Comparison of ENCODE assay signal across 8 mouse cellular contexts in genomic region chr1:192851640-192852039, GRCm38 (mm10). TPM values are rescaled to one million over a fixed set of nuclear protein-coding genes. Genes with fewer than 3 reads are reported as not detected.
DNase-seq lines count a peak whose midpoint lies in the region; ATAC-seq and TF ChIP-seq lines count a peak whose summit lies in the region.

No protein-coding gene starts in this region.

- H3K4me1 ChIP-seq in embryonic facial prominence, embryonic 11.5 days (ENCODE audit: control insufficient read depth, insufficient read depth, low read length), result peaks cover 12% of the 10 kb centered on the region; the same call in 1 of the 2 replicates
- H3K4me1 ChIP-seq in heart, adult 2 months (ENCODE audit: control insufficient read depth, insufficient read depth, low read length), result peaks cover 7% of the 10 kb centered on the region

- TF ChIP-seq EP300 in heart, adult 2 months (IDR thresholded peaks at IDR 0.05; ENCODE audit: insufficient read depth, low read depth, low read length), result peak; percentile 73; the same call in 1 of the 2 replicates

- peaks cover 3% of the 10 kb centered on the region; the same call in 1 of the 2 replicates for H3K36me3 ChIP-seq in embryonic facial prominence, embryonic 11.5 days (replicated peaks; ENCODE audit: control insufficient read depth, insufficient read depth, low read depth, low read length)
- H3K36me3 ChIP-seq in heart, adult 2 months (ENCODE audit: control insufficient read depth, insufficient read depth, low read length), result no peaks in the 10 kb centered on the region

- H3K4me2 ChIP-seq in embryonic facial prominence, embryonic 11.5 days (ENCODE audit: low read depth, low read length), result peak overlapping the region; percentile 40

- intact Hi-C loops in heart, adult 2 months (cut with DNase I), result no loop called here

- H3K9me3 ChIP-seq in embryonic facial prominence, embryonic 11.5 days (replicated peaks; ENCODE audit: control insufficient read depth, low read length), result no peaks in the 10 kb centered on the region

- no peak for ATAC-seq in embryonic facial prominence, embryonic 11.5 days (replicated peaks; ENCODE audit: insufficient number of reproducible peaks, low FRiP score, low TSS enrichment, low read depth)
- no peak for ATAC-seq in megakaryocyte, adult 5-6 weeks (ENCODE audit: poor library complexity, severe bottlenecking)

- peak overlapping the region; percentile 66 for H3K27ac ChIP-seq in embryonic facial prominence, embryonic 11.5 days (replicated peaks; ENCODE audit: low read depth, low read length)
- peak overlapping the region; percentile 47; the same call in 1 of the 2 replicates for H3K27ac ChIP-seq in heart, adult 2 months

- 6% methylated on average over 6 of the region's 6 CpGs for WGBS in embryonic facial prominence, embryonic 11.5 days
- WGBS in heart, adult 2 months, result 7% methylated on average over 6 of the region's 6 CpGs

- H3K79me2 ChIP-seq in heart, adult 2 months (replicated peaks; ENCODE audit: control insufficient read depth, insufficient read depth, low read length), result no peaks in the 10 kb centered on the region

- DNase-seq in 3T3-L1 (ENCODE audit: low read depth, low spot score), result peak; percentile 91
- peak; percentile 73 for DNase-seq in embryonic facial prominence, embryonic 11.5 days (ENCODE audit: low spot score)
- peak; percentile 57 to 84 for DNase-seq in heart, adult 2 months
- peak; percentile 36 for DNase-seq in kidney, adult 11 months
- peak; percentile 41 for DNase-seq in lung, postnatal 36 days
- DNase-seq in thymus, postnatal 14 days, result no peak
- DNase-seq in cerebellum, postnatal 25 days, result no peak

- no peaks in the 10 kb centered on the region for H3K27me3 ChIP-seq in embryonic facial prominence, embryonic 11.5 days (ENCODE audit: control insufficient read depth, insufficient read depth, low read length)
- no peaks in the 10 kb centered on the region for H3K27me3 ChIP-seq in heart, adult 2 months (ENCODE audit: control insufficient read depth, insufficient read depth, low read length)

- 0 out of 2 replicates have a peak, but pooled peaks have one; percentile 23 for TF ChIP-seq POLR2A in heart, adult 2 months (IDR thresholded peaks at IDR 0.05; ENCODE audit: insufficient read depth, low read depth, low read length)

- no peak for TF ChIP-seq CTCF in heart, adult 2 months (IDR thresholded peaks at IDR 0.05)

- H3K4me3 ChIP-seq in embryonic facial prominence, embryonic 11.5 days (ENCODE audit: low read depth, low read length), result peak overlapping the region; percentile 7; the same call in 1 of the 2 replicates
- no peak overlapping the region for H3K4me3 ChIP-seq in heart, adult 2 months

- no peak overlapping the region; the same call in none of the 2 replicates for H3K9ac ChIP-seq in embryonic facial prominence, embryonic 11.5 days (replicated peaks; ENCODE audit: low read length)
- no peak overlapping the region for H3K9ac ChIP-seq in heart, adult 2 months (ENCODE audit: low read depth, low read length)

RNA-seq across cellular contexts. Expression of gene Sertad4, which starts 3.9 kb away (rescaled TPM):
- polyA plus RNA-seq in embryonic facial prominence, embryonic 11.5 days (2014; fragmentation: Nextera tagmentation; extraction: Ambion mirVana), result 44.1 and 52.1 TPM in 2 replicates
- 1 to 10 TPM; 3.3 to 3.9 TPM for total RNA-seq in heart, adult 2 months (2021)
- 4.1 and 7.8 TPM in 2 replicates for polyA plus RNA-seq in heart, adult 2 months (2012; rRNA removed)
- total RNA-seq in megakaryocyte, adult 5-6 weeks (2015), result not detected in 2 replicates
- total RNA-seq in megakaryocyte, adult 5-6 weeks (2017), result not detected in 2 replicates

Comparison
In these comparisons a context has a peak if more than half of its experiments do, and no peak if none do; other contexts are left out.
1. DNase-seq: peak in 3T3-L1 (single experiment), embryonic facial prominence, embryonic 11.5 days (single experiment), heart, adult 2 months (2 of 2), kidney, adult 11 months (single experiment) and lung, postnatal 36 days (single experiment); none in thymus, postnatal 14 days (single experiment) and cerebellum, postnatal 25 days (0 of 2).
2. RNA of gene Sertad4, which starts 3.9 kb away (total RNA-seq): 3.3 to 3.9 TPM in heart, adult 2 months; not detected in megakaryocyte, adult 5-6 weeks; every median in the first group is over 4 times any median in the second.